Mouse (Mus musculus) limb, embryonic 13.5 days (tissue): ENCODE results near the gene Gabbr2. TPM values are rescaled to one million over a fixed set of nuclear protein-coding genes. Genes with fewer than 3 reads are reported as not detected.

Source experiments
- ATAC-seq: fragments of 200-750 bp; cut with Nextera tagmentation; 2 replicates; pipeline ENCODE4 v1.8.0; 2017; ENCODE audit warnings: low read depth, moderate number of reproducible peaks, moderate TSS enrichment; ENCODE audit not compliant: low FRiP score
- H3K27ac ChIP-seq: fragments of 300-500 bp; sonication (generic); 2 replicates; pipeline ENCODE4 v1.5.1; 2015; ENCODE audit warnings: inconsistent platforms, mild to moderate bottlenecking, moderate library complexity
- H3K27me3 ChIP-seq: fragments of 300-500 bp; sonication (generic); 2 replicates; pipeline ENCODE4 v1.6.1; 2015; ENCODE audit warnings: mild to moderate bottlenecking, inconsistent platforms
- H3K36me3 ChIP-seq: fragments of 300-500 bp; sonication (generic); 2 replicates; pipeline ENCODE4 v1.6.1; 2015; ENCODE audit warnings: inconsistent platforms, mild to moderate bottlenecking, moderate library complexity
- H3K4me1 ChIP-seq: fragments of 300-500 bp; sonication (generic); 2 replicates; pipeline ENCODE4 v1.6.1; 2015; ENCODE audit warnings: inconsistent platforms
- H3K4me2 ChIP-seq: fragments of 300-500 bp; sonication (generic); replicated peaks from 2 replicates; pipeline ENCODE4 v1.6.1; 2015; ENCODE audit warnings: inconsistent platforms, mild to moderate bottlenecking, moderate library complexity
- H3K4me3 ChIP-seq: fragments of 300-500 bp; sonication (generic); 2 replicates; pipeline ENCODE4 v1.5.1; 2015; ENCODE audit warnings: moderate library complexity, mild to moderate bottlenecking, inconsistent platforms
- H3K9ac ChIP-seq: fragments of 300-500 bp; sonication (generic); 2 replicates; pipeline ENCODE4 v1.6.1; 2015; ENCODE audit warnings: mild to moderate bottlenecking, inconsistent platforms
- H3K9me3 ChIP-seq: fragments of 300-500 bp; sonication (generic); 2 replicates; pipeline ENCODE4 v1.6.1; 2016; ENCODE audit warnings: inconsistent platforms
- WGBS: fragments of 180-500 bp; shearing (Covaris S2); methylation state at CpG from one replicate; pipeline ENCODE4 v1.1.7; 2015; 5-methylcytosine and 5-hydroxymethylcytosine counted together
- polyA plus RNA-seq: library from polyadenylated mRNA; unstranded; fragments of >200 nt; fragmentation: Nextera tagmentation; extraction: Ambion mirVana; gene quantifications from 2 replicates; pipeline ENCODE4 v1.2.1, GENCODE M21; 2015

The Gabbr2 gene
- polyA plus RNA-seq, 1 experiment from 2014 or later: 0.11 TPM

DNA sequence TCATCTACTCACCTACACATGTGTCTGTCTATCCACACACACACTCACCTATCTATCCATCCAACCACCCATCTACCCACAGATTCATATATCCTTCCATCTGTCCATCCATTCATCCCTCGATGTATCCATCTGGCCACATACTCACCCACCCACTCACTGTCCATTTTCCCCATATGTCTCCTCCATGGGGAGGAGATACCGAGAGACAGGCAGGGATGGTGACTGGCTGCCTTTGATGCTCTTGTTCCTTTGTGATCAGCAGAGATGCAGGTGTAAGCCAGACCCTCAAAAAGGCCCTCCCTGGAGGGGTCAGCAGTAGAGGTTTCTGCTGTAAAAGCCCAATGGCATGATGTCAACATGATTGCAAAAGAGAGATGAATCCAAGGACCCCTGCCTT lies 221.0 kb downstream of the Gabbr2 start:
- 0 out of 2 replicates have a peak, but pooled peaks cover 4% of the 10 kb centered on the region for H3K9me3 ChIP-seq
- WGBS: 89% methylated on average over 2 of the region's 2 CpGs
- no peak overlapping the region for H3K27ac ChIP-seq
- no peak overlapping the region for H3K4me3 ChIP-seq
- no peak overlapping the region for H3K4me2 ChIP-seq
- H3K9ac ChIP-seq: no peak overlapping the region
- H3K27me3 ChIP-seq: peaks cover 4% of the 10 kb centered on the region; the same call in 1 of the 2 replicates
- no peak for ATAC-seq
- H3K36me3 ChIP-seq: no peaks in the 10 kb centered on the region
- 0 out of 2 replicates have a peak, but pooled peaks cover 3% of the 10 kb centered on the region for H3K4me1 ChIP-seq

DNA sequence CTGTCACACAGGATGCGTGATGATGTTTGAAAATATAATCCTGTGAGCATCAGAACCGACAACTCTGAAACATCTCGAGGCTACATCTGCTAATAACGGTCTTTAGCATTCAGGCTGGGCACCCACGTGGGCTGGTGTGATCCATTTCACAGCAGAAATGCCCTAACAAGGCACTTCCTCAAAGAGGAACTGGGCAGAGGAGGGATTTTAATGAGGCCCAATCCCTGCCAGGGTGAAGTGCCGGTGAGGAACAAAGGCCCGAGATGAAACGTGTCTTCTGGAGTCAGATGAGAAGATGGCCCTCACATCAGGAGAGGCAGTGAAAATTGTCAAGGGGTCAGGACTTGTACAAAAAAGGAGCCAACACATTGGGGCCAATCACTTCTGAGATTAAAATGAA lies 221.6 kb downstream of the Gabbr2 start:
- Histone ChIP-seq H3K4me2 (no peak overlapping the region), H3K4me1 (0 out of 2 replicates have a peak, but pooled peaks cover 3% of the 10 kb centered on the region), H3K9ac (no peak overlapping the region), H3K36me3 (no peaks in the 10 kb centered on the region), H3K4me3 (no peak overlapping the region), H3K27ac (no peak overlapping the region), H3K9me3 (0 out of 2 replicates have a peak, but pooled peaks cover 4% of the 10 kb centered on the region), H3K27me3 (peaks cover 4% of the 10 kb centered on the region; the same call in 1 of the 2 replicates)
- no peak for ATAC-seq
- WGBS: 70% methylated on average over 8 of the region's 8 CpGs

DNA sequence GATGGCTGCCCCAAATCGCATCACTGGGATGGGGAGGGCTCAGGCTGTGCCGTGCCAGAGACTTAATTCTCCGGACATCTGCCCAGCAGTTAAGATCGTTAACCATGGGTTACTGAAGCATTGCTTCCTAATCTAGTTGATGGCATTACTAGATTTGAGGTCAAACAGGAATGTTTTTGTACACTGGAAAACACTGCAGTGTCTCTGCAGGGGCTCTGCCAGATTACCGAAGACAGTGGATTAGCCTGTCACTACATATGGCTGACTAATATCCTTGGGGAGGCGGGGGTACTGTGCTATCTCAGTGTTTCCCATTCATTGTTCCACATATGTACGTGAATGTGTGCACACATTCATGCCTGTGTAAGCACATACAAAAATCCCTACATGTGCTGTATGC lies 225.3 kb downstream of the Gabbr2 start:
- H3K9me3 ChIP-seq: no peaks in the 10 kb centered on the region
- WGBS: 69% methylated on average over 7 of the region's 7 CpGs
- no peak overlapping the region for H3K27ac ChIP-seq
- H3K4me1 ChIP-seq: no peaks in the 10 kb centered on the region
- no peaks in the 10 kb centered on the region for H3K36me3 ChIP-seq
- H3K27me3 ChIP-seq: no peaks in the 10 kb centered on the region
- H3K4me2 ChIP-seq: no peak overlapping the region
- H3K9ac ChIP-seq: no peak overlapping the region
- no peak overlapping the region for H3K4me3 ChIP-seq
- ATAC-seq: no peak

DNA sequence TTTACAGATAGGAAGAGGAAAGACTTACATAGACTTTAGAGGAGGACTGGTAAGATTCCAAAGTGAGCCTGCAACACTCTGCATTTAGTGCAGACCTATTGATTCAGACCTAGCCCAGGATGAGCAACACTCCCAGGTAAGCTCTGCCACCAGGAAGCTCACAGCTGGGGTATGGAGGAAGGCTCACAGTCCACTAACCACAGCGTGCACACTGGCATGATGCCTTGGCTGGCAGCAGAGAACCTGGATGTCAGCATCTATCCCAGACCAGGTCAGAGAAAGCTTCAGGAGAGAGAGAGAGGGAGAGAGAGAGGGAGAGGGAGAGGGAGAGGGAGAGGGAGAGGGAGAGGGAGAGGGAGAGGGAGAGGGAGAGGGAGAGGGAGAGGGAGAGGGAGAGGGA lies 231.8 kb downstream of the Gabbr2 start:
- Histone ChIP-seq H3K27me3 (peaks cover 4% of the 10 kb centered on the region; the same call in 1 of the 2 replicates), H3K9ac (no peak overlapping the region), H3K4me2 (no peak overlapping the region), H3K36me3 (no peaks in the 10 kb centered on the region), H3K27ac (no peak overlapping the region), H3K4me3 (no peak overlapping the region), H3K4me1 (no peaks in the 10 kb centered on the region), H3K9me3 (no peaks in the 10 kb centered on the region)
- no peak for ATAC-seq
- WGBS: 68% methylated on average over 1 of the region's 1 CpGs

DNA sequence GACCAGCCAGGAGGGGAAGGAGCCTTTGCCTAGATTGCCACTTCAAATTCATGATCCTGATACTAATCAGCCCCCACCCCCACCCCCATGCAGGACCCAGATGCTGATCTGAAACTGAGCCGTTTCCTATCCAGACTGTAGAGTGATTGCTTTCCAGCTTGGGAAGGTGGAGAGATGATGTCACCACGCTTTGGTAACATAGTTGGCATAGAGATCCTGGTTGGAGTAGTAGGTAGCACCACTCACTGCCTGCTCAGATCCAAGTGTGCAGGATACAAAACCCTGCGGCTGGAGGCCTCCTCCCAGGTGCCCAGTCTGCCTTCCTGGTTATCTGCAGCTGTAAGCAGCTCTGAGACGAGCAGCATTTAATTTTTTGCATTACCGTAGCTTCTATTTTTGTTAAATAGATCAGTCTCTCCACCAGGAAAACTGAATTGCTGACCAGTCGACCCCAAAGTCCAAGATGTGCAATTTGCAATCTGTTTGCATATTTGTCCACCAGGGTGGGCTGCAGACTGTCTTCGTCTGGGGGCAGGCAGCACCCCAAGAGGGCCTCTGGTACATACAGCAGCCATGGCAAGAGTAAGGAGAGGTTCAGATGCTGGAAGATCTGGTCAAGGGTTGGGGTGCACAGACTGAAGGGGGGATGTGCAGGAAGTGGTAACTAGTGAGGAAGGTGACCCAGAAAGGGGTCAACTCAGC lies 233.2 kb downstream of the Gabbr2 start:
- peaks cover 4% of the 10 kb centered on the region; the same call in 1 of the 2 replicates for H3K27me3 ChIP-seq
- 65% methylated on average over 7 of the region's 7 CpGs for WGBS
- no peak overlapping the region for H3K27ac ChIP-seq
- no peak overlapping the region for H3K4me3 ChIP-seq
- no peak overlapping the region for H3K4me2 ChIP-seq
- no peaks in the 10 kb centered on the region for H3K36me3 ChIP-seq
- no peaks in the 10 kb centered on the region for H3K4me1 ChIP-seq
- no peak for ATAC-seq
- H3K9me3 ChIP-seq: no peaks in the 10 kb centered on the region
- H3K9ac ChIP-seq: no peak overlapping the region

DNA sequence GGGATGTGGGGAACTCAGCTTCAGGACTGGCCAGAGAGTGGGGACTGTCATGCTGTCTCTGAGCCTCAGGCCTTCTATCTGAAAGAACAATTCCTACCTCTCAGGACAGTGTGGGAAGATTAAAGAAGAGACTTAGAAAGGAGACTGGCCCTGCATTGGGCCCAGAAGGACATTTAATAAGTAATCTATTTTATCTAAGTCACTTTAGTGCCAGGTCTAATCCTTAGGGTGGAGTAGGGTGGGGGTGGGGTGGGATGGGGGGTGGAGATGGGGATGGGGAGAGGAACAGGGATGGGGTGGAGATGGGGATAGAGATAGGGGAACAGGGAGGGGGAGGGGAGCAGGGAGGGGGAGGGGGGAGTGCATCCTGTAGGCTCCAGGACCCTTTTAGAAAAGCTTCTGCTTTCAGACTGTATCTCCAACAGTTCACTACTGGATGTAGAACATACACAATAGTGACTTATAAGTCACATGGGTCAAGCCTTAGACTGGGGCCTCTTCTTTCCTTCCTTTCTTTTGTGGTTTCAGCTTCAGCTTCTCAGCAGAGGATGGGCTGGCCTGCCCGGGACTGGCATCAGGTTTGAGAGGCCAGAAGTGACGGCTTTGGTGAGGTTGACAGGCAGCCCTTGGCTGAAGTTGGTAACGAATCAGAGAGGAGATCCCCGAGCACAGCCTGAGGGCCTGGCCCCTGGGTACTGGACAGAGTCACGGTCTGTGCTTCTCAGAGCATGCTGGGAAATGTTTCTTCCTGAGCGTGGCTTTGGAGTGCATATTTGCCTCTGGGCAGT lies 237.1 kb downstream of the Gabbr2 start:
- H3K27me3 ChIP-seq: peaks cover 3% of the 10 kb centered on the region; the same call in 1 of the 2 replicates
- 33% methylated on average over 6 of the region's 6 CpGs for WGBS
- H3K4me2 ChIP-seq: no peak overlapping the region
- H3K4me3 ChIP-seq: no peak overlapping the region
- no peaks in the 10 kb centered on the region for H3K36me3 ChIP-seq
- H3K4me1 ChIP-seq: no peaks in the 10 kb centered on the region
- no peak for ATAC-seq
- no peaks in the 10 kb centered on the region for H3K9me3 ChIP-seq
- H3K27ac ChIP-seq: no peak overlapping the region
- H3K9ac ChIP-seq: no peak overlapping the region

DNA sequence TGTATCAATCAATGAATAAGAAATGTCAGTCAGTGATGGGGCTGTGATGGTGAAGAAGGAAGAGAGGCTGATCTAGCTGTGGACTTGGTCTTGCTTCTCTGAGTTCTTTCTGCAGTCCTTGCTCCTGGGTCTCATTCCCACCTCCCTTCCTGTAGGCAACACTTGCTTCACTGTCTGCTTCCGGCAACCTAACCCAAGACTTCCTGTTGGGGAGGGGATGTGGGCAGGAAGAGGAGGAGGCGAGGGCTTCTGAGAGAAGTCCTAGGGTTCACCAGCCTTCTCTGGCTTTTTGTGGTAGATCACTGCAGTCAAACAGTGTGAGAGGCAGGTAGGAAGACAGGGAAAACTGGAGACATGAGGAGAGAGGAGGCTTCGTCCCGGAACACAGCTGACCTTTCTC lies 239.4 kb downstream of the Gabbr2 start:
- no peaks in the 10 kb centered on the region for H3K36me3 ChIP-seq
- H3K9ac ChIP-seq: no peak overlapping the region
- 63% methylated on average over 4 of the region's 4 CpGs for WGBS
- ATAC-seq: no peak
- H3K4me3 ChIP-seq: no peak overlapping the region
- H3K9me3 ChIP-seq: no peaks in the 10 kb centered on the region
- H3K4me1 ChIP-seq: no peaks in the 10 kb centered on the region
- H3K27ac ChIP-seq: no peak overlapping the region
- no peak overlapping the region for H3K4me2 ChIP-seq
- 0 out of 2 replicates have a peak, but pooled peaks cover 5% of the 10 kb centered on the region for H3K27me3 ChIP-seq

DNA sequence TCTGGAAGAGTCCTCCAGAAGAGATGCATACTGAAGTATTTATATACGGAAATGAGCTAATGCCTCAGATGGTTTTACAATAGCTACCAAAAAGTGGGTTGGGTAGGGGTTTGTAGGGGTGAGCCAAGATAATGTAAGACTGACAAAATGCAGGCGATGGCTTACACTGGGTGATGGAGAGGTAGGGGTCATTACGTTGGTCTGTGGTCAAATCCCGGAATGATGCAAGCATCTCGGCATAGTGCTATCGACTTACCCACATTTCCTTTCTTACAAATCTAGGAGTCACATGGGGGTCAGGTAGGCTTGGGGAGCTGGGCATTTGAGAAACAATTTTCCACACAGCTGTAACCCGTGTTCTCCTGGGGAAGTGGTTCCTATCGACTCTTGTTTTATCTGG lies 242.7 kb downstream of the Gabbr2 start:
- Histone ChIP-seq H3K27ac (no peak overlapping the region), H3K9ac (no peak overlapping the region), H3K36me3 (no peaks in the 10 kb centered on the region), H3K4me1 (no peaks in the 10 kb centered on the region), H3K9me3 (no peaks in the 10 kb centered on the region), H3K27me3 (0 out of 2 replicates have a peak, but pooled peaks cover 7% of the 10 kb centered on the region), H3K4me3 (no peak overlapping the region), H3K4me2 (no peak overlapping the region)
- WGBS: 63% methylated on average over 8 of the region's 8 CpGs
- ATAC-seq: no peak

DNA sequence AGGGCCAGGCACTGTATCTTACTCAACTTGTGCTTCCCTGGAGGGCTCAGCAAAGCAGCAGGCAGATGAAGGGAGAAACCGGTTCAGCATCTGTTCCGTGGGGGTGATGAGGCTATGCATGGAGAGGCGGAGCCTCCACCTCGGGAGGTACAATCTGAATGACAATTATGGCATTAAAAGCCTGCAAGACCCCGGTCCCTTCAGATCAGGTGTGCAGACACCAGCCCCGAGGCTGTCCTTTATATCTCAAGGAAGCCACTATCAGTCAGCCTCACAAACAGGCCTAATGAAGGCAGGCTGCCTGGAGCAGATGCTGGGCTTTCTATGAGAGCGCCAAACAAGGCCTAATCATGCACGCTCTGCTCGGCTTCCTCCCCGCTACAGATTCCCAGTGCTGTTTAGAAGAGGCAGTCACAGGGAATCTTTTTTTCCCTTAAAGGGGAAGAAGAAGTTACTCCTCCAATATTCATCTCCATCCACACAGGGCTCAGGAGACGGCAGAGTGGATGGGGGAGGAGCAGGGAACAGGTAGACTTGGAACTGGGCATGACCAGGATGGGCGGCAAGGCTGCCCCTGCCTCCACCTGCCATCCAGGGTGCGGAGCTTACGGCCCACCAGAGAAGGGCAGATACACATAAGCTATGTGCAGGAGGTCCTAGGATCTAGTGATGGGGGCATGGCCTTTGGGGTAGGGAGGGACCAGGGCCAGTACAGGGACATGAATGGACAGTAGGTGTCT lies 244.5 kb downstream of the Gabbr2 start:
- Histone ChIP-seq H3K9me3 (no peaks in the 10 kb centered on the region), H3K9ac (no peak overlapping the region), H3K4me2 (no peak overlapping the region), H3K27ac (no peak overlapping the region), H3K4me1 (no peaks in the 10 kb centered on the region; the same call in 1 of the 2 replicates), H3K36me3 (no peaks in the 10 kb centered on the region), H3K27me3 (0 out of 2 replicates have a peak, but pooled peaks cover 7% of the 10 kb centered on the region), H3K4me3 (no peak overlapping the region)
- ATAC-seq: no peak
- WGBS: 37% methylated on average over 14 of the region's 14 CpGs

DNA sequence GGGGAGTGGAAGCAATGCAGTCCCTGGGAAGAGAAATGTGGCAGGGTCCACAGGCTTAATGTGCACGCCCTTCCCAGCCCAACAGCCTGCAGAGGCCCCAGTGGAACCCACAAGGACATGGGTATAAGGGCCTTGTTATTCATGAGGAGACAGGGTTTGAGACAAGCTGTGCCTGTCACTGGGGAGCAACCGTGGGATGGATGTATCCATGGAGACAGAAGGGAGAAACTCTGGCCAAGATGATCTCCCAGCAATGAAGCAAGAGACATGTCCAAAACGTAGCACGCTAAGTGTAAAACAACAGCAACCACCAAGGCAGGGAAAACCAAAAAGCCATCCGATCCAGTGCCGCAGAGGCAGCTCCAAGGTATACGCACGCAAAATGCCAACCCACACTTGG lies 246.1 kb downstream of the Gabbr2 start:
- WGBS: 93% methylated on average over 8 of the region's 8 CpGs
- Histone ChIP-seq H3K4me2 (no peak overlapping the region), H3K9me3 (no peaks in the 10 kb centered on the region), H3K36me3 (no peaks in the 10 kb centered on the region), H3K27me3 (0 out of 2 replicates have a peak, but pooled peaks cover 7% of the 10 kb centered on the region), H3K4me1 (no peaks in the 10 kb centered on the region; the same call in 1 of the 2 replicates), H3K9ac (no peak overlapping the region), H3K4me3 (no peak overlapping the region), H3K27ac (no peak overlapping the region)
- ATAC-seq: no peak

DNA sequence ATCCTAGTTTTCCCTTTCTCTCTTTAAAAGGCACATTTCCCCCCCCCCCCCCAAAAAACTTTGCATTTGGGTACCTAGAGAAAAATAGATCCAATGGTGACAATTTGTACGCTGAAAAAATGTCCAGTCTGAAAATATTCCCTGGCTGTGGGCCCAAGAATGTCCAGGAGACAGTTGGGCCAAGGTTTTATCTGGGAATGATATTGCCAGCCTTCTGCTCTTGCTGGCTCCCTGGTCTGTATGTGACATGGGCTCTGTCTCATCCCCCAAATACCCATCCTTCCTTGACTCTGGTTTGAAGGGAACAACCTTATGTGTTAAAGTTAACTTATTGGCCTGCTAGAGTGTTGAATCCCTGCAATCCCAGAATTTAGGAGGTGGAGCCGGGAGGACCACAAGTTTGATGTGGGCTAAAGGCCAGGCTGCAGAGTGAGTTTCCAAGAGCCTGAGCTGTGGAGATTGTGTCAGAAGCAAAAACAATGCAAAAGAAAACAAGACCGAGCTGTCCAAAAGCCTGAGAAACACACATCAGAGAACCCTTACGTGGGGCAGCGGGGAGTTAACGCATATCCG lies 247.0 kb downstream of the Gabbr2 start:
- no peaks in the 10 kb centered on the region for H3K9me3 ChIP-seq
- H3K4me2 ChIP-seq: no peak overlapping the region
- H3K27me3 ChIP-seq: 0 out of 2 replicates have a peak, but pooled peaks cover 9% of the 10 kb centered on the region
- H3K4me1 ChIP-seq: no peaks in the 10 kb centered on the region; the same call in 1 of the 2 replicates
- H3K27ac ChIP-seq: no peak overlapping the region
- 80% methylated on average over 7 of the region's 7 CpGs for WGBS
- H3K4me3 ChIP-seq: no peak overlapping the region
- no peaks in the 10 kb centered on the region for H3K36me3 ChIP-seq
- no peak overlapping the region for H3K9ac ChIP-seq
- ATAC-seq: no peak
